Mouse (Mus musculus): Measurements from ENCODE around the gene Msx2.

Msx2 gene

DNA sequence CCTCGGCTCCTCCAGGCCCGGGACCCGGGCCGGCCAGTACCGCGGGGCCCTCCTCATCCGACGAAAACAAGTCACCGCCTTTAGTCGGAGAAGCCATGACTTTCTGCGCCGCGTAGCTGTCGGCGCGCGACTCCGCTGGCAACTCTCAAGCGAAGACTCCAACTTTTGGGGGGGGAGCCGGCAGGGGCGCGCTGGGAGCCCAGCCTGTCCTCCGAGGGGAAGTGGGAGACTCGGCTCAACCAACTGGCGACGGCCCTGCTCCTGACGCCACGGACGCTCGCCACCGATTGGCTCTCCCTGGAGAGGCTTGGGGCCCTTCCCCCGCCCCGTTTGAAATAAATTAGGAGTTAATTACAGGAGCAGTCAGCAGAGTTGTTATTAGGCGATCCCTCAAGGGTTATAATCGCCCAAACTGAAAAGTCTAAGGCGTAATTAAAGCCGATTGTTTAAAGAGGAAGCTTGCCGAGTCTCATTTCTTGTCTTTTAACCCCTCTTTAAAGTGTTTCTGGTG is at the start of gene Msx2:
TSS of gene Msx2 (minus strand) at position 461 of the 511 bp plus-strand sequence.
- DNase-seq (ENCODE audit: low spot score in 2 of 2), result no peak

GRCm38 (mm10) chr13:53521468-53521867 is 48.6 kb upstream of the Msx2 start:
- no peak for DNase-seq (ENCODE audit: low spot score in 2 of 2)

- DNase-seq (ENCODE audit: low spot score in 2 of 2), result no peak
These were observed 47.6 kb upstream of the Msx2 start for GRCm38 (mm10) chr13:53520343-53520937.

DNA sequence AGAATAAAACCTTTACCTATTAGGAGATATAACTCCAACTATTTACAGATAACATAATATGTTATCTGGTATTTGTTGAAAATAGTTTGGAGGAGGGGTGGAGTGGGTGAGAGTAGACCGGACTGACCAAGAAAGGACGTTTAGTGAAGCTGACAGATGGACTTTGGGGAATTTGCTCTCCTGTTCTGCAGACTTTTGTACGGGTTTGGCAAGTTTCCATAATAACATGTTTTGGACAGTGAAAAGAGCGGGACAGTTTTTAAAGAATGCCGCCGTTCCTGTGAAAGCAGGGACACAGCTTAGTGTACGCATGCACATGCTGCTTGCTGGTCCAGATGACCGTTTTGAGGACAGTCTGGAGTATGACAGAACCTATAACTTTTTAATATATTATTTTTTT is 46.9 kb upstream of the Msx2 start:
- no peak for DNase-seq (ENCODE audit: low spot score in 2 of 2)

- DNase-seq (ENCODE audit: low spot score in 2 of 2), result no peak
These were observed 45.4 kb upstream of the Msx2 start for GRCm38 (mm10) chr13:53518306-53518705.

GRCm38 (mm10) chr13:53514574-53514973 is 41.7 kb upstream of the Msx2 start:
- no peak for DNase-seq (ENCODE audit: low spot score in 2 of 2)

DNA sequence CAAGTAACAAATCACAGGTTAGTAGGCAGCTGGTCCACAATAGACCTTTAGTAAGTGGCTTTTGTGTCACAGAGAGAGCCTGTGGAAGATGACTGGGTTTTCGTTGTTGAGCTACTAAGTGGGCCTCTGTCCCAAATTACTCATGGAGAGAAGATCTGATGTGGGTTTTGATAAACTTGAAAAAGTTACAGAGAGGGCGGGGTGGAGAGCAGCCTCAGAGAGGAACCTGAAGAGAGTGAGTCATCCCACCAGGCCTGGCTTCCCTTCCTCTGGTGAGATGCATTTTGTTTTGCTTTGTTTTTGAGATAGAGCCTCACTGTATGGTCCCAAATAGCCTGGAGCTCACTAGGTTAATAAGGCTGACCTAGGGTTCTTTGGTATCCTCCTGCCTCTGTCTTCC is 38.5 kb upstream of the Msx2 start:
- no peak for DNase-seq (ENCODE audit: low spot score in 2 of 2)

GRCm38 (mm10) chr13:53502406-53502805 is 29.5 kb upstream of the Msx2 start:
- DNase-seq (ENCODE audit: low spot score in 2 of 2), result no peak

- no peak for DNase-seq (ENCODE audit: low spot score in 2 of 2)
These were observed 28.8 kb upstream of the Msx2 start for GRCm38 (mm10) chr13:53501561-53502253.

- DNase-seq (ENCODE audit: low spot score in 2 of 2), result no peak
These were observed 28.2 kb upstream of the Msx2 start for GRCm38 (mm10) chr13:53501057-53501456.

DNA sequence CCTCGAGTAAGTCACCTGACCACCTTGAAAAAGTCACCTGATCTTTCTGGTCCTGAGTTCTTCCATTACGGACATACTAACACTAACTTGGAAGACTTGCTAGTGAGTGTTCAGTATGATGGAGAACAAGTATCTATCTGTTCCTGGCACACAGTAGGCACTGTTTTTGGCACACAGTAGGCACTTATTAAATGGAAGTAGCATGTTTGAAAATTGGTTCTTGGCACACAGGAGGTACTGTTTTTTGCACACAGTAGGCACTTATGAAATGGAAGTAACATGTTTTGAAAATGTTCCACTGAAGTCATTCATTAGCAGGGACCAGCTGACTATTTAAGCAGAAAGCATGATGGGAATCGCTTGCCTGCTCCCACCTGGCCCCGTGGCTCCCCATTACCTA is 13.6 kb upstream of the Msx2 start:
- no peak for DNase-seq (ENCODE audit: low spot score in 2 of 2)

GRCm38 (mm10) chr13:53475701-53476188 is 2.9 kb upstream of the Msx2 start:
- DNase-seq (ENCODE audit: low spot score in 2 of 2), result no peak

- no peak for DNase-seq (ENCODE audit: low spot score in 2 of 2)
These were observed 1.6 kb upstream of the Msx2 start for GRCm38 (mm10) chr13:53474491-53474890.

DNA sequence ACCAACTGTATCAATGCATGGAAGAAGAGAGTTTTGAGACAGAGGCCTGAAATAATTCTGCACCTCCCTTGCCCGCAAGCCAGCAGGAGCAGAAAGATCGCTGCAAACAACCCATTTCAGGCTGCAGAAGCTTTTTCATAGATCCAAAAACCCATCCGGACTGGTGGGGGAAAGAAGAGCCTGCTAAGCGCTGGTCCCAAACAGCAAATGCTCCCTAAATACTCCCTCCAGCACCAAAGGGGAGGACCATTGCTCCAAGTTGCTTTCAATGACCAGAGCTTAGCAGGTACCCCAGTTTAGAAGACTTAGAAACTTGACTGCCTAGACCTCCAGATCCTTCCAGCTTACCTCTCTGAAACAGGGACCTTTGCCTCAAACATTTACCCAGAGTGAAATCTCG is 1.1 kb upstream of the Msx2 start:
- no peak for DNase-seq (ENCODE audit: low spot score in 2 of 2)

GRCm38 (mm10) chr13:53473291-53473690 is 417 bp upstream of the Msx2 start:
- DNase-seq (ENCODE audit: low spot score in 2 of 2), result no peak

DNA sequence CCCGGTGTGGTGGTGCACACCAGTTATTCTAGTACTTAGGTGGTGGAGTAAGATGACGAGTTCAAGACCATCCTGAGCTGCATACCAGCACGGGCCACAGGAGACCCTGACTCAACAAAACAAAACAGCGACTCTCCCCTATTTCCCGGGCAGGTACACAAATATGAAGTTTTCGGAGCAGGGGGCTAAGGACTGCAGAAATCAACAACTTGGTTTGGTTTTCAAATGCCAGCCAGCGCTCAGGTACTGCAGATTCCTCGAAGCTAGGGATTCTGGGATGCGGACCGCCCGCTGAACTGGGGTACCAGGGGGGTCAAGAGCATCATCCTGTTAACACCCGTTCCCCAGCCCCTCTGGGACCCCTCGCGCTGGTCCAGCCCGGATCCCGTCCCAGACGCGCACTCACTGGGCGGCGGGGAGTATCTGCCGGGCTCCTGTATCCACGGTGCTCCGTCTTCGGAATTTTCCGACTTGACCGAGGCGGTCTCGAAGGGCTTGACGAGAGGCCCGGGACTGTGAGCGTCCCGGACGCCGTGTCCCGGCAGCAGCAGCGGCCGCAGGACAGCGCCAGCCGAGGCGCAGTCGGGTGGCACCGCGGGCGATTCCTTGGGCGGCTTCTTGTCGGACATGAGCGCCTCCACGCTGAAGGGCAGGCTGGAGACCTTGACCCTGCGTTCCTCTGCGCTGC is 804 bp downstream of the Msx2 start:
- no peak for DNase-seq (ENCODE audit: low spot score in 2 of 2)

DNA sequence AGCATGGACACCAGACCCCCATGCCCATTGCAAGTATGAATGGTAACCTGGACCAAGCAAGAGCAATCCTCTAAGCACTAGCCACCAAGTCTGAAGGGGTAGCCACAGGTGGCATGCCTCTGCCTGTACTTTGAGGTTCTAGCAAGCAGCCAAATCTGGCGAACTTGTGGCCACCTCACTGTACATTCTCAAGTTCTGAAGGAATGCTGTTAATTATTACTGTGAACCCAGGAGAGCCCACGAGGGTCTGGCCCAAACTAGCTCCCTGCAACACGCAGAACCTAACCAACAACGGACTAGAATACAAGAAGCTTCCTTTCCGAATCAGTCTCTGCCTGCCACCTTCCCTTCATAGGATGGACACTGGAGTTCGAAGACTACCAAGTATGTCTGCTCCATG is 1.5 kb downstream of the Msx2 start:
- no peak for DNase-seq (ENCODE audit: low spot score in 2 of 2)

DNA sequence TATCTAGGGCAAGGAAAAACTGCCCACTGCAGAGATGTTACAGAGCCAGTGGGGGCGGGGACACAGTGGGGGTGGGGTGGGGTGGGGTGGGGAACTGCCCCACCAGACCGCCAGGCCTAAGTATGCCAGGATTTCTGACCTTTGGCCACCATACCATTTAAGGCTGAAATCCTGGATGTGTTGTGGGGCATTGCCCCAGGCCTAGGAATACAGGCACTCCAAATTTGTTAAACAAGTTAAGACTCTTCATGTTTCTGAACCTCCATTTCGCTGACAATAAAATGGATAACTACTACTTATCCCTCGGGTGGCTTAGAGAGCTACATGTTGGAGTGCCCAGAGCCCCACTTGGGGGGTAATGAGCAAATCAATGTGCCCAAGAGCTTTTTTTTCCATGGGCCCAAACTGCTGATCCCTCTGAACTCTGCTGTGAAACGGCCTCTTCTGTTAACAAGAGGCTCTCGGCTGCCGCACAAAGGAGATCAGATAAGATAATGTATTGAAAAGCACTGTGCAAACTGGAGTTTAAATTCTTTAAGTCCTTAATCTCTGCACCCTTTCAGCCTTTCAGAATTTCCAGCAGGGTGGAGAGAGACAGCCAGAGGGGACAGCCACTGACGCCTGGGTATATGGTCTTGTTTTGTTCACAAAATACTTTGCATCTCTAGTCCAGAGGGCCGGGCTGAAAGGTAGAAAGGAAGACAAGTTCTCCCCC is 2.3 kb downstream of the Msx2 start:
- DNase-seq (ENCODE audit: low spot score in 2 of 2), result no peak

DNA sequence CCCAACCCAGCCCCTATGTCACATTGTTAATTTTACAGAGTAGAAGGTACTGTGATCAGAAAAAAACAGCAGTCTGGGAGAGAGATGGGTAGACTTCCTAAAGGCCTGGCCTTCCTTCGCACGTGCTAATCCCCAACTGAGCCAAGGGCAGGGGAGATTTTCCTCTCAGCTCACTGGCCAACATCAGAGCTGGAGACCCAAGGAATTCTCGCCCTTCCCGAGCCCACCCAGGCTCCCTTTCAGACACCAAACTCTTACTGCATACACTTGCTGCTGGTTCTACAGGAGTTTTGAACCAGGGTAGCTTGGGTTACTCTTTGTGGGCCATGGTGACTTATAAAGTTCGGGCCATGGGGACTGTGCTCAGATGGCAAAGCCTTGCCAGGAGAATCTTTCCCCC is 3.1 kb downstream of the Msx2 start:
- DNase-seq (ENCODE audit: low spot score in 2 of 2), result no peak

DNA sequence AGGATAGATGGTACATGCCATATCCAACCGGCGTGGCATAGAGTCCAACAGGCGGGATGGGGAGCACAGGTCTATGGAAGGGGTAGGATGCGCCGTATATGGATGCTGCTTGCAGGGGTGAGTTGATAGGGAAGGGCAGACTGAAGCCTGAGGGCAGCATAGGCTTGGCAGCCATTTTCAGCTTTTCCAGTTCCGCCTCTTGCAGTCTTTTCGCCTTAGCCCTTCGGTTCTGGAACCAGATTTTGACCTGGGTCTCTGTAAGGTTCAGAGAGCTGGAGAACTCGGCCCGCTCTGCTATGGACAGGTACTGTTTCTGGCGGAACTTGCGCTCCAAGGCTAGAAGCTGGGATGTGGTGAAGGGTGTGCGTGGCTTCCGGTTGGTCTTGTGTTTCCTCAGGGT is 4.7 kb downstream of the Msx2 start:
- DNase-seq (ENCODE audit: low spot score in 2 of 2), result no peak

GRCm38 (mm10) chr13:53466189-53466866 is 6.5 kb downstream of the Msx2 start:
- no peak for DNase-seq (ENCODE audit: low spot score in 2 of 2)

All from spleen, postnatal 14 days (tissue).